Mouse (Mus musculus) bone marrow macrophage, adult 2 months (primary cell): ENCODE data around the gene Ptpro.

Experiments
- CTCF ChIP-seq: IDR thresholded peaks from 2 replicates; pipeline ENCODE4 v1.5.1; 2012; ENCODE audit warnings: low read depth, mild to moderate bottlenecking, low read length, moderate library complexity
- POLR2A ChIP-seq: IDR thresholded peaks from 2 replicates; pipeline ENCODE4 v1.6.1; 2012; ENCODE audit warnings: mild to moderate bottlenecking, low read depth, low read length, borderline replicate concordance

DNA sequence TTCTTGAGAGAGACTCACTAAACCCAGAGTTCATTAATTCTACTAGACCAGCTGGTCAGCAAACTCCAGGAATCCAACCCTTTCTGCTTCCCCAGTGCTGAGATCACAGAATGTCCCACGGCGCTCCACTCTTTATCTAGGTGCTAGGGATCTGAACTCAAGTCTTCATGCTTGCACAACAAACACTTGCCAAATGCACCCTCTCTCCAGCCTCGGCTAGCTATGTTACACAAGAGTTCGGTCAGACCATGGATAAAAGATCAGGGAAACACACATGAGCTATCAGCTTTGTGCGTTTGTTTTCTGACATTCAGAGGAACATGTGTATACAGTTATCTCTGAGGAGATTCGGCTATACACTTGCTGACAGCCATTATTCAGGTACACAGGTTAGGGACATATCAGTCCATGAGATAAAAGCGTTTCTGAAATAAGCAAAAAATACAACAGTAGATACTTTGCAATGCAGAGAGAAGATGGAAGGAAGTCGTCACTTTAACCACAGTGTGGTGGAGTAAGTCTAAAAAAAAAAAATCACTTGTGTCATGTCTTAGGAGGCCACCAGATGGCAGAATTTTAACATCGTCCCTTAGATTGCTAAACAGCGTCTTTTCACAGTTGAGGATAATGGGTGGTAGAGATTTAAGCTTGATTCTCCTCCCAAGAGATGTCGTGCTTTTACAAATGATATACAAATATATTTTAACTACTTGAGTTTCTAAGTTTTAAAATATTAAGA, 46.3 kb upstream of the Ptpro start:
- TF ChIP-seq CTCF (no peak), POLR2A (no peak)
